Mouse (Mus musculus) gastrocnemius, postnatal 10 days (tissue): ENCODE results near the gene Tmem33. TPM values are rescaled to one million over a fixed set of nuclear protein-coding genes. Genes with fewer than 3 reads are reported as not detected.

Source experiments
- DNase-seq: peaks from one replicate; pipeline ENCODE4 v3.0.0; 2021; ENCODE audit warnings: mixed read lengths
- long read RNA-seq, 2 experiments: library from polyadenylated mRNA; stranded (forward); transcript quantifications; one replicate each; pipeline ENCODE4 v2.0.0; 2021
- total RNA-seq, 2 experiments: library from RNA; stranded (reverse); gene quantifications; 2 replicates each; pipeline ENCODE4 v1.2.3; 2021

The Tmem33 gene
- 10 to 100 TPM; 28.0 to 33.4 TPM for total RNA-seq
- long read RNA-seq, experiment 1, full-length matches to known transcripts, result 23 of 28 reads
- long read RNA-seq, experiment 1, partial matches to known transcripts, result 2 of 28 reads
- long read RNA-seq, experiment 1, other reads (novel, unspliced or antisense), result 3 of 28 reads
- long read RNA-seq, experiment 2, full-length matches to known transcripts, result 27 of 28 reads
- long read RNA-seq, experiment 2, partial matches to known transcripts, result 0 of 28 reads
- long read RNA-seq, experiment 2, other reads (novel, unspliced or antisense), result 1 of 28 reads

GRCm38 (mm10) chr5:67260531-67261371, at the start of gene Tmem33:
Tmem33 (plus strand) TSS chr5:67260565.
- peak; percentile 81 for DNase-seq

GRCm38 (mm10) chr5:67213168-67213567, 47.2 kb upstream of the Tmem33 start:
- no peak for DNase-seq

GRCm38 (mm10) chr5:67215121-67216030, 45.0 kb upstream of the Tmem33 start:
- DNase-seq, result no peak

GRCm38 (mm10) chr5:67216031-67216778, 44.2 kb upstream of the Tmem33 start:
- no peak for DNase-seq

GRCm38 (mm10) chr5:67216779-67217095, 43.6 kb upstream of the Tmem33 start:
- DNase-seq, result no peak

- no peak for DNase-seq
Measured at GRCm38 (mm10) chr5:67221901-67222300, 38.5 kb upstream of the Tmem33 start.

- DNase-seq, result no peak
Measured at GRCm38 (mm10) chr5:67222440-67223390, 37.6 kb upstream of the Tmem33 start.

- DNase-seq, result no peak
Measured at GRCm38 (mm10) chr5:67223391-67224121, 36.8 kb upstream of the Tmem33 start.

- DNase-seq, result no peak
Measured at GRCm38 (mm10) chr5:67224122-67224502, 36.3 kb upstream of the Tmem33 start.

- DNase-seq, result no peak
Measured at GRCm38 (mm10) chr5:67225758-67226157, 34.6 kb upstream of the Tmem33 start.

GRCm38 (mm10) chr5:67227261-67227660, 33.1 kb upstream of the Tmem33 start:
- no peak for DNase-seq

- DNase-seq, result no peak
Measured at GRCm38 (mm10) chr5:67227682-67228444, 32.5 kb upstream of the Tmem33 start.

GRCm38 (mm10) chr5:67234682-67235081, 25.7 kb upstream of the Tmem33 start:
- DNase-seq, result no peak

- DNase-seq, result no peak
Measured at GRCm38 (mm10) chr5:67235462-67235861, 24.9 kb upstream of the Tmem33 start.

- no peak for DNase-seq
Measured at GRCm38 (mm10) chr5:67236601-67237000, 23.8 kb upstream of the Tmem33 start.

GRCm38 (mm10) chr5:67238303-67238702, 22.1 kb upstream of the Tmem33 start:
- DNase-seq, result no peak

GRCm38 (mm10) chr5:67241713-67242112, 18.7 kb upstream of the Tmem33 start:
- DNase-seq, result no peak

- no peak for DNase-seq
Measured at GRCm38 (mm10) chr5:67243231-67243630, 17.1 kb upstream of the Tmem33 start.

GRCm38 (mm10) chr5:67252261-67252660, 8.1 kb upstream of the Tmem33 start:
- DNase-seq, result no peak
